Mouse (Mus musculus) bone marrow, adult 2 months (tissue): ENCODE results near the gene Ckb.

Source experiments
- CTCF ChIP-seq: fragments of 200-500 bp; IDR thresholded peaks from 2 replicates; pipeline ENCODE4 v1.5.1; 2011; ENCODE audit warnings: low read length, control low read depth; ENCODE audit not compliant: control insufficient read depth, insufficient read depth
- POLR2A ChIP-seq: fragments of 200-500 bp; IDR thresholded peaks from 2 replicates; pipeline ENCODE4 v1.6.1; 2011; ENCODE audit warnings: low read depth, mild to moderate bottlenecking, control low read depth, low read length, borderline replicate concordance; ENCODE audit not compliant: control insufficient read depth

DNA sequence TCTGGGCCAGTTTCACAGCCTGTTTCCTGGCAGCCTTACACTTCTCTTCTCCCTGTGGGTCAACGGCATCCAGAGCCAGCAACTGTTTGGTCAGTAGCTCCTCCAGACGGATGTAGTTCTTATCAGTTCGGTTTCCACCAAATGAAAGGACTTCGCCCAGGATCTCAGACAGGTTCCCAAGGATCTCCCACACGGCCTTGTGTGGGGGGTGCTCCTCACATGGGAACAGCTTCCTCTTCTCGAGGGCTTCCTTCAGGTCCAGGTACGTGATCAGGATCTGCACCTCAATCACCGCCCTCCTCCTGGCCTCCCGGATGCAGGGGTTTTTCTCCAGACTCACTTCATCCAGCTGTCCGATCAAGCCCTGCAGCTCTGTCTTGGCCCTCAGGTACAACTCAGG, 38.0 kb upstream of the Ckb start:
- TF ChIP-seq POLR2A (no peak), CTCF (no peak)
